In genomic region chr5:146891127-146891526, GRCm38 (mm10) we compare ENCODE assay signal across 9 mouse cellular contexts. TPM values are rescaled to one million over a fixed set of nuclear protein-coding genes. Genes with fewer than 3 reads are reported as not detected.
DNase-seq lines count a peak whose midpoint lies in the region; ATAC-seq and TF ChIP-seq lines count a peak whose summit lies in the region.
"Had no signal": no experiment of that assay in that cellular context is flagged by ENCODE, and none has a peak within 500 bp of the region (broad histone marks: within the 10 kb centered on the region; RNA-seq: fewer than 3 reads in every experiment).

No protein-coding gene starts in this region.

- H3K4me3 ChIP-seq in forebrain, postnatal 0 days (ENCODE audit: low read depth, low read length) = no peak overlapping the region
- H3K4me3 ChIP-seq in liver, embryonic 12.5 days = peak overlapping the region; percentile 15; the same call in 1 of the 2 replicates
- H3K4me3 ChIP-seq in neural tube, embryonic 13.5 days = no peak overlapping the region

- peak; percentile 66 for TF ChIP-seq CTCF in forebrain, postnatal 0 days (IDR thresholded peaks at IDR 0.05; ENCODE audit: low read depth)

- no peaks in the 10 kb centered on the region for H3K4me1 ChIP-seq in forebrain, postnatal 0 days (ENCODE audit: insufficient read depth)
- peaks cover 3% of the 10 kb centered on the region; the same call in 1 of the 2 replicates for H3K4me1 ChIP-seq in liver, embryonic 12.5 days
- no peaks in the 10 kb centered on the region for H3K4me1 ChIP-seq in neural tube, embryonic 13.5 days (replicated peaks)

- H3K27ac ChIP-seq in forebrain, postnatal 0 days (ENCODE audit: low read depth, low read length) = no peak overlapping the region
- H3K27ac ChIP-seq in liver, embryonic 12.5 days = no peak overlapping the region
- H3K27ac ChIP-seq in neural tube, embryonic 13.5 days (replicated peaks) = no peak overlapping the region
- H3K27ac ChIP-seq: macrophage had no signal

- peak; percentile 22 to 60 for DNase-seq in left cerebral cortex, postnatal 14 days (ENCODE audit: low spot score in 2 of 2)
- DNase-seq in left cerebral cortex, postnatal 10 days (ENCODE audit: extremely low spot score in 1 of 2, low spot score in 2 of 2) = no peak
- peak; percentile 48 for DNase-seq in brain, adult 2 months (ENCODE audit: low read depth, low spot score)
- peak; percentile 47 for DNase-seq in forebrain, postnatal 0 days
- no peak for DNase-seq in right cerebral cortex, adult 18-20 months

- H3K4me2 ChIP-seq in forebrain, postnatal 0 days (ENCODE audit: low read depth) = peak overlapping the region; percentile 21; the same call in 1 of the 2 replicates
- peak overlapping the region; percentile 59 for H3K4me2 ChIP-seq in liver, embryonic 12.5 days
- H3K4me2 ChIP-seq in neural tube, embryonic 13.5 days = peak overlapping the region; percentile 9; the same call in 1 of the 2 replicates

- 11% methylated on average over 14 of the region's 14 CpGs for WGBS in forebrain, postnatal 0 days
- WGBS in liver, embryonic 12.5 days (ENCODE audit: insufficient replicate concordance) = 12% methylated on average over 14 of the region's 14 CpGs
- WGBS in neural tube, embryonic 13.5 days = 10% methylated on average over 14 of the region's 14 CpGs

- ATAC-seq in forebrain, postnatal 0 days = no peak
- no peak for ATAC-seq in liver, embryonic 12.5 days
- no peak; the same call in 1 of the 2 replicates for ATAC-seq in neural tube, embryonic 13.5 days (ENCODE audit: low read depth)
- no peak for ATAC-seq in activated CD4-positive, CD25-positive, alpha-beta regulatory T cell, adult 4 months

- H3K9ac ChIP-seq in forebrain, postnatal 0 days = no peak overlapping the region
- no peak overlapping the region for H3K9ac ChIP-seq in liver, embryonic 12.5 days
- H3K9ac ChIP-seq in neural tube, embryonic 13.5 days = no peak overlapping the region

- intact Hi-C loops in left cerebral cortex, postnatal 14 days (cut with DNase I) = loop anchor here (5.0 kb wide), 1 partner anchor 44 kb away; the partner anchor contains the start of gene Rasl11a
- intact Hi-C loops in left cerebral cortex, postnatal 10 days (cut with DNase I) = loop anchor here (5.0 kb wide), 1 partner anchor 34 kb away; no protein-coding TSS in a partner anchor

- H3K27me3 ChIP-seq in forebrain, postnatal 0 days (ENCODE audit: insufficient read depth, low read length) = no peaks in the 10 kb centered on the region
- peaks cover 13% of the 10 kb centered on the region; the same call in 1 of the 2 replicates for H3K27me3 ChIP-seq in liver, embryonic 12.5 days (replicated peaks)
- H3K27me3 ChIP-seq in neural tube, embryonic 13.5 days = no peaks in the 10 kb centered on the region

- H3K36me3 ChIP-seq in forebrain, postnatal 0 days (ENCODE audit: insufficient read depth) = no peaks in the 10 kb centered on the region
- H3K36me3 ChIP-seq in liver, embryonic 12.5 days = no peaks in the 10 kb centered on the region
- no peaks in the 10 kb centered on the region for H3K36me3 ChIP-seq in neural tube, embryonic 13.5 days

- H3K9me3 ChIP-seq in forebrain, postnatal 0 days (ENCODE audit: low read length) = no peaks in the 10 kb centered on the region
- no peaks in the 10 kb centered on the region for H3K9me3 ChIP-seq in liver, embryonic 12.5 days (replicated peaks)
- no peaks in the 10 kb centered on the region for H3K9me3 ChIP-seq in neural tube, embryonic 13.5 days

RNA-seq across cellular contexts. Expression of gene Rasl11a, which starts 46.3 kb away (rescaled TPM):
- total RNA-seq in left cerebral cortex, postnatal 14 days (2021) = 10 to 100 TPM in 1 of 2 experiments, 1 to 10 TPM in 1; 7.6 to 16.9 TPM
- 10 to 100 TPM in 1 of 2 experiments, 1 to 10 TPM in 1; 9.2 to 12.2 TPM for total RNA-seq in left cerebral cortex, postnatal 10 days (2021)
- total RNA-seq in forebrain, postnatal 0 days (2014; rRNA removed) = 17.8 and 19.6 TPM in 2 replicates
- polyA plus RNA-seq in forebrain, postnatal 0 days (2015; fragmentation: Nextera tagmentation; extraction: Ambion mirVana) = 22.8 and 24.7 TPM in 2 replicates
- 3.2 and 3.8 TPM in 2 replicates for polyA plus RNA-seq in liver, embryonic 12.5 days (2016; fragmentation: Nextera tagmentation; extraction: Ambion mirVana)
- 23.1 and 24.9 TPM in 2 replicates for polyA plus RNA-seq in neural tube, embryonic 13.5 days (2015; fragmentation: Nextera tagmentation; extraction: Ambion mirVana)
- polyA plus RNA-seq in activated CD4-positive, CD25-positive, alpha-beta regulatory T cell, adult 4 months (2017; shearing (Covaris generic)) = 1 to 10 TPM; 2.1 to 6.0 TPM
- polyA plus RNA-seq: macrophage had no signal

RNA-seq across cellular contexts. Expression of gene Gtf3a, which starts 57.3 kb away (rescaled TPM):
- 10 to 100 TPM; 23.9 to 29.1 TPM for total RNA-seq in left cerebral cortex, postnatal 14 days (2021)
- 10 to 100 TPM; 31.0 to 32.9 TPM for total RNA-seq in left cerebral cortex, postnatal 10 days (2021)
- total RNA-seq in forebrain, postnatal 0 days (2014; rRNA removed) = 67.6 and 101 TPM in 2 replicates
- 123 and 138 TPM in 2 replicates for polyA plus RNA-seq in forebrain, postnatal 0 days (2015; fragmentation: Nextera tagmentation; extraction: Ambion mirVana)
- polyA plus RNA-seq in liver, embryonic 12.5 days (2016; fragmentation: Nextera tagmentation; extraction: Ambion mirVana) = 95.1 and 95.7 TPM in 2 replicates
- 104 and 110 TPM in 2 replicates for polyA plus RNA-seq in neural tube, embryonic 13.5 days (2015; fragmentation: Nextera tagmentation; extraction: Ambion mirVana)
- polyA plus RNA-seq in activated CD4-positive, CD25-positive, alpha-beta regulatory T cell, adult 4 months (2017; shearing (Covaris generic)) = 10 to 100 TPM; 35.6 to 46.4 TPM

RNA-seq across cellular contexts. Expression of gene Rpl21, which starts 58.4 kb away (rescaled TPM):
- 100 to 1,000 TPM; 149 to 157 TPM for total RNA-seq in left cerebral cortex, postnatal 14 days (2021)
- total RNA-seq in left cerebral cortex, postnatal 10 days (2021) = 100 to 1,000 TPM; 183 to 190 TPM
- total RNA-seq in forebrain, postnatal 0 days (2014; rRNA removed) = 330 and 390 TPM in 2 replicates
- 375 and 447 TPM in 2 replicates for polyA plus RNA-seq in forebrain, postnatal 0 days (2015; fragmentation: Nextera tagmentation; extraction: Ambion mirVana)
- polyA plus RNA-seq in liver, embryonic 12.5 days (2016; fragmentation: Nextera tagmentation; extraction: Ambion mirVana) = 520 and 529 TPM in 2 replicates
- polyA plus RNA-seq in neural tube, embryonic 13.5 days (2015; fragmentation: Nextera tagmentation; extraction: Ambion mirVana) = 364 and 418 TPM in 2 replicates
- 1,000 to 10,000 TPM in 1 of 2 experiments, 100 to 1,000 TPM in 1; 720 to 1,295 TPM for polyA plus RNA-seq in activated CD4-positive, CD25-positive, alpha-beta regulatory T cell, adult 4 months (2017; shearing (Covaris generic))

Comparison
In these comparisons a context has a peak if more than half of its experiments do, and no peak if none do; other contexts are left out.
1. DNase-seq: peak in left cerebral cortex, postnatal 14 days (2 of 2), brain, adult 2 months (single experiment) and forebrain, postnatal 0 days (single experiment); none in left cerebral cortex, postnatal 10 days (0 of 2) and right cerebral cortex, adult 18-20 months (single experiment).
2. H3K4me2 ChIP-seq: peak in every context shown above with its lines; median percentile 59 in liver, embryonic 12.5 days; 21 in forebrain, postnatal 0 days; 9 in neural tube, embryonic 13.5 days.